In the genomic region with DNA sequence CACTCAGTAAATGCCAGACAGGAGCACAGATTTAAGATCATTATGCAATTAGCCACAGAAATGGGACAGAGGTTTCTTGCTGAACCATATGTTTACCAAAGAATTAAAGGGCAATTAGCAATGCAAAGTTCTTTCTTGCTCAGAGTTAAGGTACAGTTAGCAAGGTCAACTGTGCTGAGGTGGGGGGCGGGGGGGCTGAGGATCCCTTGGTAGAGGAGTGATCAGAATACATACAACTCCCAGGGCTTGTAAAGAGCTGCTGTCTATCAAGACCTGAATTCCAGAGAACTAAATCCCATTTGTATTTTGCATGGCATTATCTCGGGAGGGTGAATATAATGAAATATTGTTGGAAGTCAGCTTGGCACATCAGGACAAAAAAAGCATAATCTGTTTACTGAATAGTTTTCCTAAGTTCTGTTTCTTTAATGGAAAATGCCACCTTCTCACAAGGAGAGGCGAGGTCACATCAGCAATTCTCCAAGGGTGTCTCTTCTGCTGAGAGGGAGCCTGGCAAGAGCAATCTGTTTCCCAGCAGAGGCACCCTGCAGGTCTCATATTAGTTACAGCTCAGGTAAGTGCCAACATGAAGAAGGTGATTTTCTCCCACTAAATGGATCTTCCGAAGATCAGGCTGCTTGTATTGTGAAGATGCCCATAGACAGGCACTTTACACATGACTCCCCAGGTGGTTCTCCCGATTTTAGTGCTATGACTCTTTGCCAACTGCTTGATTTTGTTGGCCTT, we compare ENCODE assay signal across 21 mouse cellular contexts.
DNase-seq lines count a peak whose midpoint lies in the region; ATAC-seq and TF ChIP-seq lines count a peak whose summit lies in the region.
"Had no signal": no experiment of that assay in that cellular context is flagged by ENCODE, and none has a peak within 500 bp of the region (broad histone marks: within the 10 kb centered on the region; RNA-seq: fewer than 3 reads in every experiment).

No protein-coding gene starts in this region.

- H3K4me1 ChIP-seq in forebrain, embryonic 15.5 days = peaks cover 9% of the 10 kb centered on the region
- peaks cover 11% of the 10 kb centered on the region; the same call in 1 of the 2 replicates for H3K4me1 ChIP-seq in forebrain, embryonic 10.5 days
- H3K4me1 ChIP-seq in midbrain, embryonic 11.5 days (ENCODE audit: control insufficient read depth, insufficient read depth, low read length) = no peaks in the 10 kb centered on the region
- H3K4me1 ChIP-seq in midbrain, postnatal 0 days (ENCODE audit: insufficient read depth, low read length) = no peaks in the 10 kb centered on the region
- H3K4me1 ChIP-seq in midbrain, embryonic 14.5 days (ENCODE audit: control insufficient read depth, insufficient read depth, low read length) = peaks cover 13% of the 10 kb centered on the region
- H3K4me1 ChIP-seq: heart, embryonic 12.5 days; limb, embryonic 10.5 days; liver, embryonic 13.5 days; lung, embryonic 15.5 days had no signal

- H3K4me2 ChIP-seq in forebrain, embryonic 15.5 days (replicated peaks) = no peak overlapping the region
- no peak overlapping the region for H3K4me2 ChIP-seq in midbrain, embryonic 11.5 days
- H3K4me2 ChIP-seq in midbrain, postnatal 0 days (ENCODE audit: low read depth, low read length, poor library complexity, severe bottlenecking) = no peak overlapping the region
- H3K4me2 ChIP-seq in midbrain, embryonic 14.5 days (ENCODE audit: low read length) = no peak overlapping the region
- H3K4me2 ChIP-seq: embryonic facial prominence, embryonic 12.5 days; heart, embryonic 12.5 days; liver, embryonic 13.5 days; lung, embryonic 15.5 days had no signal

- no peak overlapping the region for H3K4me3 ChIP-seq in forebrain, embryonic 15.5 days
- H3K4me3 ChIP-seq in forebrain, embryonic 10.5 days = no peak overlapping the region
- H3K4me3 ChIP-seq in midbrain, embryonic 11.5 days (ENCODE audit: low read depth, low read length) = no peak overlapping the region
- no peak overlapping the region for H3K4me3 ChIP-seq in midbrain, postnatal 0 days (ENCODE audit: low read depth, low read length)
- H3K4me3 ChIP-seq in midbrain, embryonic 14.5 days (replicated peaks; ENCODE audit: low read depth, low read length) = no peak overlapping the region
- H3K4me3 ChIP-seq: embryonic facial prominence, embryonic 12.5 days; heart, embryonic 12.5 days; limb, embryonic 10.5 days; liver, embryonic 13.5 days; lung, embryonic 15.5 days had no signal

- H3K36me3 ChIP-seq in forebrain, embryonic 15.5 days = no peaks in the 10 kb centered on the region
- no peaks in the 10 kb centered on the region for H3K36me3 ChIP-seq in forebrain, embryonic 10.5 days (replicated peaks)
- H3K36me3 ChIP-seq in midbrain, embryonic 11.5 days (ENCODE audit: control insufficient read depth, insufficient read depth, low read length) = no peaks in the 10 kb centered on the region
- no peaks in the 10 kb centered on the region for H3K36me3 ChIP-seq in midbrain, postnatal 0 days (ENCODE audit: insufficient read depth, low read length)
- no peaks in the 10 kb centered on the region for H3K36me3 ChIP-seq in midbrain, embryonic 14.5 days (ENCODE audit: control insufficient read depth, insufficient read depth, low read length)
- H3K36me3 ChIP-seq: embryonic facial prominence, embryonic 12.5 days; heart, embryonic 12.5 days; limb, embryonic 10.5 days; liver, embryonic 13.5 days; lung, embryonic 15.5 days had no signal

- H3K27me3 ChIP-seq in forebrain, embryonic 15.5 days = no peaks in the 10 kb centered on the region
- H3K27me3 ChIP-seq in forebrain, embryonic 10.5 days (ENCODE audit: poor library complexity, severe bottlenecking) = no peaks in the 10 kb centered on the region
- no peaks in the 10 kb centered on the region for H3K27me3 ChIP-seq in midbrain, embryonic 11.5 days (ENCODE audit: control insufficient read depth, insufficient read depth, low read length)
- no peaks in the 10 kb centered on the region for H3K27me3 ChIP-seq in midbrain, postnatal 0 days (ENCODE audit: insufficient read depth, low read length)
- no peaks in the 10 kb centered on the region for H3K27me3 ChIP-seq in midbrain, embryonic 14.5 days (ENCODE audit: control insufficient read depth, insufficient read depth, low read length)
- H3K27me3 ChIP-seq: embryonic facial prominence, embryonic 12.5 days; heart, embryonic 12.5 days; liver, embryonic 13.5 days; lung, embryonic 15.5 days; Patski had no signal

- 60% methylated on average over 5 of the region's 5 CpGs for WGBS in forebrain, embryonic 15.5 days
- 79% methylated on average over 5 of the region's 5 CpGs for WGBS in forebrain, embryonic 10.5 days
- 66% methylated on average over 5 of the region's 5 CpGs for WGBS in midbrain, embryonic 11.5 days
- WGBS in midbrain, postnatal 0 days = 59% methylated on average over 5 of the region's 5 CpGs
- WGBS in midbrain, embryonic 14.5 days = 56% methylated on average over 5 of the region's 5 CpGs

- TF ChIP-seq CTCF in midbrain, postnatal 0 days (IDR thresholded peaks at IDR 0.05) = no peak

- DNase-seq in forebrain, embryonic 10.5 days (ENCODE audit: extremely low spot score, low spot score) = no peak
- DNase-seq in midbrain, embryonic 11.5 days (ENCODE audit: low spot score, missing footprints) = no peak
- no peak for DNase-seq in midbrain, postnatal 0 days (ENCODE audit: low spot score)
- DNase-seq in cerebellum, adult 11-12 months = peak; percentile 20
- DNase-seq in midbrain, embryonic 14.5 days = no peak
- no peak for DNase-seq in MN1 (ENCODE audit: low spot score)
- no peak for DNase-seq in embryo, embryonic 11 days
- DNase-seq: adrenal gland, postnatal 36 days; kidney, adult 9 months; kidney, postnatal 36 days; layer of hippocampus, postnatal 36 days; liver, embryonic 13.5 days; right cerebral cortex, adult 18-20 months; thymus, postnatal 4 days had no signal

- no peak overlapping the region for H3K9ac ChIP-seq in forebrain, embryonic 15.5 days (replicated peaks)
- H3K9ac ChIP-seq in midbrain, embryonic 11.5 days (ENCODE audit: low read length) = no peak overlapping the region
- H3K9ac ChIP-seq in midbrain, postnatal 0 days (replicated peaks; ENCODE audit: low read length, poor library complexity, severe bottlenecking) = no peak overlapping the region
- H3K9ac ChIP-seq in midbrain, embryonic 14.5 days (replicated peaks; ENCODE audit: low read length) = no peak overlapping the region
- H3K9ac ChIP-seq: embryonic facial prominence, embryonic 12.5 days; heart, embryonic 12.5 days; liver, embryonic 13.5 days; lung, embryonic 15.5 days had no signal

- peak; percentile 53; the same call in 1 of the 2 replicates for ATAC-seq in forebrain, embryonic 15.5 days (replicated peaks)
- peak; percentile 79 for ATAC-seq in midbrain, embryonic 11.5 days (ENCODE audit: low FRiP score)
- ATAC-seq in midbrain, postnatal 0 days (ENCODE audit: low FRiP score) = no peak
- ATAC-seq in midbrain, embryonic 14.5 days (ENCODE audit: low FRiP score, low TSS enrichment) = no peak; the same call in 1 of the 2 replicates
- ATAC-seq: inflammation-experienced regulatory T-cells, adult 6 months; Patski had no signal

- H3K27ac ChIP-seq in forebrain, embryonic 15.5 days (replicated peaks) = no peak overlapping the region
- no peak overlapping the region for H3K27ac ChIP-seq in forebrain, embryonic 10.5 days
- H3K27ac ChIP-seq in midbrain, embryonic 11.5 days (ENCODE audit: low read depth, low read length) = no peak overlapping the region
- no peak overlapping the region for H3K27ac ChIP-seq in midbrain, postnatal 0 days (ENCODE audit: low read depth, low read length)
- peak overlapping the region; percentile 32; the same call in 1 of the 2 replicates for H3K27ac ChIP-seq in midbrain, embryonic 14.5 days (replicated peaks; ENCODE audit: low read depth, low read length)
- H3K27ac ChIP-seq: embryonic facial prominence, embryonic 12.5 days; limb, embryonic 10.5 days; liver, embryonic 13.5 days; lung, embryonic 15.5 days had no signal

- no peaks in the 10 kb centered on the region for H3K9me3 ChIP-seq in forebrain, embryonic 15.5 days
- no peaks in the 10 kb centered on the region for H3K9me3 ChIP-seq in forebrain, embryonic 10.5 days
- no peaks in the 10 kb centered on the region for H3K9me3 ChIP-seq in midbrain, embryonic 11.5 days (ENCODE audit: control insufficient read depth, low read length)
- no peaks in the 10 kb centered on the region for H3K9me3 ChIP-seq in midbrain, postnatal 0 days (ENCODE audit: low read length)
- H3K9me3 ChIP-seq in midbrain, embryonic 14.5 days (ENCODE audit: control insufficient read depth, low read length) = no peaks in the 10 kb centered on the region
- H3K9me3 ChIP-seq: embryonic facial prominence, embryonic 12.5 days; heart, embryonic 12.5 days; limb, embryonic 10.5 days; liver, embryonic 13.5 days; lung, embryonic 15.5 days had no signal

Comparison
In these comparisons a context has a peak if more than half of its experiments do, and no peak if none do; other contexts are left out.
1. ATAC-seq: peak in forebrain, embryonic 15.5 days (single experiment) and midbrain, embryonic 11.5 days (single experiment); none in midbrain, postnatal 0 days (single experiment) and midbrain, embryonic 14.5 days (single experiment).